Mouse (Mus musculus): ENCODE data around the gene Nr1h5. TPM values are rescaled to one million over a fixed set of nuclear protein-coding genes. Genes with fewer than 3 reads are reported as not detected.
A peak's percentile ranks its signal among the peaks of the same experiment; 100 is the strongest.

Nr1h5 gene
- polyA plus RNA-seq, 1 experiment from 2014 or later, result 0.30 TPM

DNA sequence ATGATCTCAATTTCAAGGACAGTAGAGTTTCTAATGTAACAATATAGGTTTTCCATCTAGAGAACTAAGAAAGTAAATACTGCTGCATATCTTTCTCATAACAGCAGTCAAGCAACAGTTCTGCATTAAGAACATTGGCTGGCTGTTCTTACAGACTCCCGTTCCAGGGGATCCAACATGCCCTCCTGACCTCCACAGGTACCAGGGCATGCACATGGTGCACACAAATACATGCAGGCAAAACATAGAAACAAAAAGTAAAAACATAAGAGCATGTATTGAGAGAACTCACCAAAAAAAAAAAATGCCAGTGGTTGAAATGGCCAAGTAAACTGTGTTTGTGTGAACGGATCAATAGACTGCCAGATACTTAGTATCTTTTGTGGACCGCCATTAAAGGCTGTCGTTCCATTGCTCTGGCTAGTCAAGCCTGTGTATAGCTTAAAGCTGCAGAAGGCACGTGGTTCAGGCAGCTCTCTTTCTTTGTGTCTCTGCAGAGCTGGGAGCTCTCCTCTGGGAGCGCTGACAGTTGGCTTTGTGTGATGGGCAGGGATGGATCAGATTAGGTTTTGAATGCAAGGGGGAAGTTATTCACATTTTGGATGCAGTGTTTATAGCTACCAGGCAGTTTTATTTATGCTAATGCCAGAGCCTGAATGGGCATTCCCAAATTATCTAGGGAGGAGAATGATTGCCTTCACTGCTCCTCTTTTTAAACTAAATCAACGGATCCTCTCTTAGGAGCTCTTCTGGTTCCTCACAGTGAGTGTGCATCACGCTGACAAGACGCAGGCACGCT is 15.8 kb upstream of the Nr1h5 start:
- 5% methylated on average over 10 of the region's 10 CpGs for WGBS
- peak; percentile 99 for ATAC-seq

GRCm38 (mm10) chr3:102976906-102977305 is 13.0 kb upstream of the Nr1h5 start:
- H3K9me3 ChIP-seq (replicated peaks; ENCODE audit: control insufficient read depth, low read length, poor library complexity, severe bottlenecking), result no peaks in the 10 kb centered on the region
- no peaks in the 10 kb centered on the region for H3K27me3 ChIP-seq (ENCODE audit: control insufficient read depth, insufficient read depth, low read depth, low read length)
- no peak overlapping the region for H3K4me2 ChIP-seq (ENCODE audit: low read length)
- H3K9ac ChIP-seq (ENCODE audit: low read depth, low read length), result no peak overlapping the region
- peaks cover 11% of the 10 kb centered on the region for H3K4me1 ChIP-seq (ENCODE audit: control insufficient read depth, insufficient read depth, low read length)
- no peaks in the 10 kb centered on the region for H3K36me3 ChIP-seq (ENCODE audit: control insufficient read depth, insufficient read depth, low read length)
- no peak overlapping the region for H3K27ac ChIP-seq (ENCODE audit: low read length)
- 81% methylated on average over 4 of the region's 4 CpGs for WGBS
- H3K4me3 ChIP-seq (ENCODE audit: low read depth, low read length), result no peak overlapping the region
- no peak for ATAC-seq

More for the DNA sequence above, 15.8 kb upstream of the Nr1h5 start:
- H3K4me2 ChIP-seq (ENCODE audit: low read length), result peak overlapping the region; percentile 46
- no peaks in the 10 kb centered on the region for H3K9me3 ChIP-seq (replicated peaks; ENCODE audit: control insufficient read depth, low read length, poor library complexity, severe bottlenecking)
- peaks cover 9% of the 10 kb centered on the region for H3K4me1 ChIP-seq (ENCODE audit: control insufficient read depth, insufficient read depth, low read length)
- H3K36me3 ChIP-seq (ENCODE audit: control insufficient read depth, insufficient read depth, low read length), result no peaks in the 10 kb centered on the region
- H3K9ac ChIP-seq (ENCODE audit: low read depth, low read length), result peak overlapping the region; percentile 39
- H3K4me3 ChIP-seq (ENCODE audit: low read depth, low read length), result no peak overlapping the region
- H3K27ac ChIP-seq (ENCODE audit: low read length), result peak overlapping the region; percentile 87
- no peaks in the 10 kb centered on the region for H3K27me3 ChIP-seq (ENCODE audit: control insufficient read depth, insufficient read depth, low read depth, low read length)

GRCm38 (mm10) chr3:102970508-102970907 is 6.6 kb upstream of the Nr1h5 start:
- WGBS, result 87% methylated on average over 3 of the region's 3 CpGs
- Histone ChIP-seq H3K27ac (ENCODE audit: low read length) (no peak overlapping the region), H3K4me1 (ENCODE audit: control insufficient read depth, insufficient read depth, low read length) (peaks cover 3% of the 10 kb centered on the region; the same call in 1 of the 2 replicates), H3K4me2 (ENCODE audit: low read length) (no peak overlapping the region), H3K4me3 (ENCODE audit: low read depth, low read length) (no peak overlapping the region), H3K9me3 (replicated peaks; ENCODE audit: control insufficient read depth, low read length, poor library complexity, severe bottlenecking) (no peaks in the 10 kb centered on the region; the same call in 1 of the 2 replicates), H3K27me3 (ENCODE audit: control insufficient read depth, insufficient read depth, low read depth, low read length) (no peaks in the 10 kb centered on the region), H3K9ac (ENCODE audit: low read depth, low read length) (no peak overlapping the region), H3K36me3 (ENCODE audit: control insufficient read depth, insufficient read depth, low read length) (no peaks in the 10 kb centered on the region)
- no peak for ATAC-seq

- no peak overlapping the region; the same call in 1 of the 2 replicates for H3K4me2 ChIP-seq (ENCODE audit: low read length)
- WGBS, result 36% methylated on average over 9 of the region's 9 CpGs
- H3K9me3 ChIP-seq (replicated peaks; ENCODE audit: control insufficient read depth, low read length, poor library complexity, severe bottlenecking), result no peaks in the 10 kb centered on the region; the same call in 1 of the 2 replicates
- H3K27ac ChIP-seq (ENCODE audit: low read length), result no peak overlapping the region
- no peaks in the 10 kb centered on the region for H3K27me3 ChIP-seq (ENCODE audit: control insufficient read depth, insufficient read depth, low read depth, low read length)
- no peak overlapping the region for H3K9ac ChIP-seq (ENCODE audit: low read depth, low read length)
- 0 out of 2 replicates have a peak, but pooled peaks have one; percentile 14 for ATAC-seq
- peaks cover 3% of the 10 kb centered on the region; the same call in 1 of the 2 replicates for H3K4me1 ChIP-seq (ENCODE audit: control insufficient read depth, insufficient read depth, low read length)
- no peaks in the 10 kb centered on the region for H3K36me3 ChIP-seq (ENCODE audit: control insufficient read depth, insufficient read depth, low read length)
- no peak overlapping the region for H3K4me3 ChIP-seq (ENCODE audit: low read depth, low read length)
These were observed 6.1 kb upstream of the Nr1h5 start for GRCm38 (mm10) chr3:102970067-102970466.

- ATAC-seq, result no peak
- Histone ChIP-seq H3K9ac (ENCODE audit: low read depth, low read length) (no peak overlapping the region), H3K27me3 (ENCODE audit: control insufficient read depth, insufficient read depth, low read depth, low read length) (no peaks in the 10 kb centered on the region), H3K4me3 (ENCODE audit: low read depth, low read length) (no peak overlapping the region), H3K4me1 (ENCODE audit: control insufficient read depth, insufficient read depth, low read length) (no peaks in the 10 kb centered on the region), H3K36me3 (ENCODE audit: control insufficient read depth, insufficient read depth, low read length) (no peaks in the 10 kb centered on the region), H3K27ac (ENCODE audit: low read length) (no peak overlapping the region), H3K4me2 (ENCODE audit: low read length) (no peak overlapping the region), H3K9me3 (replicated peaks; ENCODE audit: control insufficient read depth, low read length, poor library complexity, severe bottlenecking) (no peaks in the 10 kb centered on the region)
- 57% methylated on average over 3 of the region's 3 CpGs for WGBS
These were observed 8.3 kb downstream of the Nr1h5 start for GRCm38 (mm10) chr3:102955596-102955995.

DNA sequence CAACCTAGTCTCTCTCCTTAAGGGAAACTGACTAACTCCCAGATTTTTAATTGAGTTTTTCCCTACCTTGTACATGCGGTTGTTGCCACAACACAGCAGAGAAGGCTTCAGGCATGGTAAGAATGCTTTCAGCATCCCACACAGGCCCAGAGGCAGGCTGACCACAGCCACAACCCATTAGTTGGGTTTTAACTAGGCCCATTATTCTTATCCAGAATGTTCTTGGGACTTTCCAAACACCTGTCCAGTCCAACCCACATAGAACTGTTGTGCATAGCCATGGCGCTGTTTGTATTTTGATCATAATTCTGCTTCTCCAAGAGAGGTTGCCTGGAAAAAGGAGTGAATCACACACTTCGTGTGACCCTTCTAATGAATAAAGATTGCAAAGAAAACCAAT is 8.8 kb downstream of the Nr1h5 start:
- Histone ChIP-seq H3K4me3 (ENCODE audit: low read depth, low read length) (no peak overlapping the region), H3K9me3 (replicated peaks; ENCODE audit: control insufficient read depth, low read length, poor library complexity, severe bottlenecking) (no peaks in the 10 kb centered on the region), H3K27me3 (ENCODE audit: control insufficient read depth, insufficient read depth, low read depth, low read length) (no peaks in the 10 kb centered on the region), H3K9ac (ENCODE audit: low read depth, low read length) (no peak overlapping the region), H3K27ac (ENCODE audit: low read length) (no peak overlapping the region), H3K4me1 (ENCODE audit: control insufficient read depth, insufficient read depth, low read length) (no peaks in the 10 kb centered on the region), H3K36me3 (ENCODE audit: control insufficient read depth, insufficient read depth, low read length) (no peaks in the 10 kb centered on the region), H3K4me2 (ENCODE audit: low read length) (no peak overlapping the region)
- 85% methylated on average over 3 of the region's 3 CpGs for WGBS
- no peak for ATAC-seq

DNA sequence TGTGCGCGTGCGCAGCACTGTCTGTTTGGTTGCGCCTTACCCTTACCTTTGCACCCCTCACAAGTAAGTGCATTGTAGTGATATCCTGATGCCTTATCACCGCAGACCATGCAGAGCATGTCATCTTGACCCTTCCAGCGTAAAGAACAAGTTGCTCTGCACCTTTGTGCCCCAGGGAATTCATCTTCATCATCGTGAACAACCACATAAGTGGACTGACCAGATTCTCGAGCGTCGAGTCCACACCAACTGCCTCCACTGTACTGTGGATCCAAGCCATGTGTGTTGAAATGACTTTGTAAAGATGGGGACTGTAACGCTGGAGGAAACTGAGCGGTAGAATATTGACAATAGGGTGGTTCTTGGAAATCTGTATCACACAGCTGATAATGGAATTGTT is 9.5 kb downstream of the Nr1h5 start:
- H3K4me1 ChIP-seq (ENCODE audit: control insufficient read depth, insufficient read depth, low read length), result no peaks in the 10 kb centered on the region
- WGBS, result 94% methylated on average over 12 of the region's 12 CpGs
- no peaks in the 10 kb centered on the region for H3K36me3 ChIP-seq (ENCODE audit: control insufficient read depth, insufficient read depth, low read length)
- H3K9me3 ChIP-seq (replicated peaks; ENCODE audit: control insufficient read depth, low read length, poor library complexity, severe bottlenecking), result no peaks in the 10 kb centered on the region
- ATAC-seq, result no peak
- no peak overlapping the region for H3K27ac ChIP-seq (ENCODE audit: low read length)
- no peaks in the 10 kb centered on the region for H3K27me3 ChIP-seq (ENCODE audit: control insufficient read depth, insufficient read depth, low read depth, low read length)
- no peak overlapping the region for H3K4me3 ChIP-seq (ENCODE audit: low read depth, low read length)
- no peak overlapping the region for H3K9ac ChIP-seq (ENCODE audit: low read depth, low read length)
- H3K4me2 ChIP-seq (ENCODE audit: low read length), result no peak overlapping the region

- Histone ChIP-seq H3K4me2 (ENCODE audit: low read length) (no peak overlapping the region), H3K9me3 (replicated peaks; ENCODE audit: control insufficient read depth, low read length, poor library complexity, severe bottlenecking) (no peaks in the 10 kb centered on the region), H3K4me1 (ENCODE audit: control insufficient read depth, insufficient read depth, low read length) (no peaks in the 10 kb centered on the region), H3K9ac (ENCODE audit: low read depth, low read length) (no peak overlapping the region), H3K4me3 (ENCODE audit: low read depth, low read length) (no peak overlapping the region), H3K27ac (ENCODE audit: low read length) (no peak overlapping the region), H3K36me3 (ENCODE audit: control insufficient read depth, insufficient read depth, low read length) (no peaks in the 10 kb centered on the region), H3K27me3 (ENCODE audit: control insufficient read depth, insufficient read depth, low read depth, low read length) (no peaks in the 10 kb centered on the region)
- ATAC-seq, result no peak
- 45% methylated on average over 5 of the region's 5 CpGs for WGBS
These were observed 17.1 kb downstream of the Nr1h5 start for GRCm38 (mm10) chr3:102946861-102947260.

DNA sequence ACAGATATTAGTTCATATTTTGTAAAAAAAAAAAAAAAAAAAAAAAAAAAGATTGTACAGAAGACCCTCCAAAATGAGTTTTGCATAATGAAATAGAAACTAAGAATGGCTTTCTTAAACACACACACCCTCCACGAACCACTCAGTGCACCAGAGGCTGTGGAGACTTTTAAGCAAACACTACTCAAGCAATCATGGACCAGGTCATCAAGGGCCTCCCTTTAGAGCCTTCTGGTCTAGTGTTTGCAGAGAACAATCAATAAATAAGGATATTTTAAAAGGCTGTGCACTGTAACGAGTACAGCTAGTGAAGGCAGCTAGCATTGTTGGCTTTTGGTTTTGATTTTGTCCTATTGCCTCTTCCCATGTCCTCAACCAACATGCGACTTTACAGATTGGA is 17.6 kb downstream of the Nr1h5 start:
- Histone ChIP-seq H3K27me3 (ENCODE audit: control insufficient read depth, insufficient read depth, low read depth, low read length) (no peaks in the 10 kb centered on the region), H3K9me3 (replicated peaks; ENCODE audit: control insufficient read depth, low read length, poor library complexity, severe bottlenecking) (no peaks in the 10 kb centered on the region), H3K36me3 (ENCODE audit: control insufficient read depth, insufficient read depth, low read length) (no peaks in the 10 kb centered on the region), H3K9ac (ENCODE audit: low read depth, low read length) (no peak overlapping the region), H3K4me1 (ENCODE audit: control insufficient read depth, insufficient read depth, low read length) (no peaks in the 10 kb centered on the region), H3K27ac (ENCODE audit: low read length) (no peak overlapping the region), H3K4me2 (ENCODE audit: low read length) (no peak overlapping the region), H3K4me3 (ENCODE audit: low read depth, low read length) (no peak overlapping the region)
- WGBS, result 89% methylated on average over 3 of the region's 3 CpGs
- ATAC-seq, result no peak
